Mouse (Mus musculus) limb, embryonic 15.5 days (tissue): ENCODE data around the gene Dnajc11. TPM values are rescaled to one million over a fixed set of nuclear protein-coding genes. Genes with fewer than 3 reads are reported as not detected.

Experiments used
- ATAC-seq: fragments of 200-750 bp; cut with Nextera tagmentation; 2 replicates; pipeline ENCODE4 v1.8.0; 2017; ENCODE audit warnings: low read depth, moderate TSS enrichment; ENCODE audit not compliant: insufficient number of reproducible peaks, low FRiP score, low TSS enrichment
- H3K27ac ChIP-seq: fragments of 300-500 bp; sonication (generic); 2 replicates; pipeline ENCODE4 v1.5.1; 2015; ENCODE audit warnings: moderate library complexity, mild to moderate bottlenecking, inconsistent platforms
- H3K27me3 ChIP-seq: fragments of 300-500 bp; sonication (generic); 2 replicates; pipeline ENCODE4 v1.6.1; 2015; ENCODE audit warnings: inconsistent platforms
- H3K36me3 ChIP-seq: fragments of 300-500 bp; sonication (generic); 2 replicates; pipeline ENCODE4 v1.6.1; 2015; ENCODE audit warnings: inconsistent platforms
- H3K4me1 ChIP-seq: fragments of 300-500 bp; sonication (generic); 2 replicates; pipeline ENCODE4 v1.6.1; 2015; ENCODE audit warnings: inconsistent platforms
- H3K4me2 ChIP-seq: fragments of 300-500 bp; sonication (generic); 2 replicates; pipeline ENCODE4 v1.6.1; 2015; ENCODE audit warnings: mild to moderate bottlenecking, inconsistent platforms
- H3K4me3 ChIP-seq: fragments of 300-500 bp; sonication (generic); 2 replicates; pipeline ENCODE4 v1.5.1; 2015; ENCODE audit warnings: mild to moderate bottlenecking, inconsistent platforms
- H3K9ac ChIP-seq: fragments of 300-500 bp; sonication (generic); 2 replicates; pipeline ENCODE4 v1.6.1; 2015; ENCODE audit warnings: inconsistent platforms
- H3K9me3 ChIP-seq: fragments of 300-500 bp; sonication (generic); 2 replicates; pipeline ENCODE4 v1.6.1; 2016; ENCODE audit warnings: inconsistent platforms
- WGBS: fragments of 180-500 bp; shearing (Covaris S2); methylation state at CpG from one replicate; pipeline ENCODE4 v1.1.7; 2015; 5-methylcytosine and 5-hydroxymethylcytosine counted together
- polyA plus RNA-seq: library from polyadenylated mRNA; unstranded; fragments of >200 nt; fragmentation: Nextera tagmentation; extraction: Ambion mirVana; gene quantifications from 2 replicates; pipeline ENCODE4 v1.2.1, GENCODE M21; 2015

Dnajc11 gene
- polyA plus RNA-seq, 1 experiment from 2014 or later = 58.3 TPM

GRCm38 (mm10) chr4:151904098-151904497, 29.4 kb upstream of the Dnajc11 start:
- no peak for ATAC-seq
- peaks cover 6% of the 10 kb centered on the region for H3K4me1 ChIP-seq
- peaks cover 17% of the 10 kb centered on the region for H3K27me3 ChIP-seq
- H3K9me3 ChIP-seq = no peaks in the 10 kb centered on the region
- H3K4me2 ChIP-seq = no peak overlapping the region
- no peak overlapping the region for H3K27ac ChIP-seq
- H3K4me3 ChIP-seq = no peak overlapping the region
- no peaks in the 10 kb centered on the region for H3K36me3 ChIP-seq
- WGBS = 29% methylated on average over 11 of the region's 11 CpGs
- no peak overlapping the region for H3K9ac ChIP-seq

GRCm38 (mm10) chr4:151905621-151906020, 27.9 kb upstream of the Dnajc11 start:
- H3K9ac ChIP-seq = no peak overlapping the region
- no peak overlapping the region for H3K27ac ChIP-seq
- no peak overlapping the region for H3K4me2 ChIP-seq
- H3K9me3 ChIP-seq = no peaks in the 10 kb centered on the region
- no peak overlapping the region for H3K4me3 ChIP-seq
- peaks cover 6% of the 10 kb centered on the region for H3K4me1 ChIP-seq
- no peak for ATAC-seq
- 74% methylated on average over 4 of the region's 4 CpGs for WGBS
- peaks cover 17% of the 10 kb centered on the region for H3K27me3 ChIP-seq
- H3K36me3 ChIP-seq = no peaks in the 10 kb centered on the region

GRCm38 (mm10) chr4:151907577-151908343, 25.7 kb upstream of the Dnajc11 start:
- ATAC-seq = no peak
- Histone ChIP-seq H3K27ac (no peak overlapping the region), H3K4me3 (no peak overlapping the region), H3K4me2 (no peak overlapping the region), H3K9ac (no peak overlapping the region), H3K9me3 (no peaks in the 10 kb centered on the region), H3K4me1 (peaks cover 3% of the 10 kb centered on the region), H3K27me3 (peaks cover 17% of the 10 kb centered on the region), H3K36me3 (no peaks in the 10 kb centered on the region)
- 51% methylated on average over 26 of the region's 26 CpGs for WGBS

GRCm38 (mm10) chr4:151908809-151909208, 24.7 kb upstream of the Dnajc11 start:
- no peak for ATAC-seq
- H3K9ac ChIP-seq = no peak overlapping the region
- no peaks in the 10 kb centered on the region for H3K36me3 ChIP-seq
- no peaks in the 10 kb centered on the region for H3K9me3 ChIP-seq
- H3K27me3 ChIP-seq = peaks cover 17% of the 10 kb centered on the region
- no peaks in the 10 kb centered on the region; the same call in 1 of the 2 replicates for H3K4me1 ChIP-seq
- H3K27ac ChIP-seq = no peak overlapping the region
- 73% methylated on average over 8 of the region's 8 CpGs for WGBS
- H3K4me3 ChIP-seq = no peak overlapping the region
- no peak overlapping the region for H3K4me2 ChIP-seq

GRCm38 (mm10) chr4:151916271-151916670, 17.2 kb upstream of the Dnajc11 start:
- Histone ChIP-seq H3K4me3 (no peak overlapping the region), H3K27ac (no peak overlapping the region), H3K4me1 (peaks cover 4% of the 10 kb centered on the region; the same call in 1 of the 2 replicates), H3K9ac (no peak overlapping the region), H3K9me3 (no peaks in the 10 kb centered on the region), H3K27me3 (no peaks in the 10 kb centered on the region), H3K36me3 (no peaks in the 10 kb centered on the region), H3K4me2 (no peak overlapping the region)
- WGBS = 86% methylated on average over 11 of the region's 11 CpGs
- ATAC-seq = no peak

GRCm38 (mm10) chr4:151919135-151919840, 14.2 kb upstream of the Dnajc11 start:
- ATAC-seq = no peak
- H3K4me3 ChIP-seq = 0 out of 2 replicates have a peak overlapping the region, but pooled peaks have one; percentile 26
- H3K9me3 ChIP-seq = no peaks in the 10 kb centered on the region
- H3K27ac ChIP-seq = no peak overlapping the region
- WGBS = 62% methylated on average over 20 of the region's 20 CpGs
- H3K9ac ChIP-seq = no peak overlapping the region
- H3K27me3 ChIP-seq = no peaks in the 10 kb centered on the region
- no peaks in the 10 kb centered on the region for H3K36me3 ChIP-seq
- H3K4me1 ChIP-seq = peaks cover 4% of the 10 kb centered on the region; the same call in 1 of the 2 replicates
- H3K4me2 ChIP-seq = no peak overlapping the region

- Histone ChIP-seq H3K4me1 (peaks cover 4% of the 10 kb centered on the region; the same call in 1 of the 2 replicates), H3K4me2 (peak overlapping the region; percentile 47), H3K36me3 (no peaks in the 10 kb centered on the region), H3K4me3 (peak overlapping the region; percentile 26), H3K27me3 (no peaks in the 10 kb centered on the region), H3K9ac (no peak overlapping the region), H3K27ac (no peak overlapping the region), H3K9me3 (no peaks in the 10 kb centered on the region)
- ATAC-seq = no peak
- 18% methylated on average over 16 of the region's 16 CpGs for WGBS
These were observed 13.4 kb upstream of the Dnajc11 start for GRCm38 (mm10) chr4:151919900-151920643.

GRCm38 (mm10) chr4:151922124-151922523, 11.4 kb upstream of the Dnajc11 start:
- ATAC-seq = no peak
- Histone ChIP-seq H3K27ac (no peak overlapping the region), H3K36me3 (no peaks in the 10 kb centered on the region), H3K4me3 (no peak overlapping the region), H3K4me2 (no peak overlapping the region), H3K9me3 (no peaks in the 10 kb centered on the region), H3K4me1 (peaks cover 4% of the 10 kb centered on the region; the same call in 1 of the 2 replicates), H3K27me3 (no peaks in the 10 kb centered on the region), H3K9ac (no peak overlapping the region)
- WGBS = 81% methylated on average over 3 of the region's 3 CpGs

GRCm38 (mm10) chr4:151932576-151933504, 651 bp upstream of the Dnajc11 start:
- H3K27ac ChIP-seq = no peak overlapping the region
- no peaks in the 10 kb centered on the region for H3K27me3 ChIP-seq
- peaks cover 3% of the 10 kb centered on the region; the same call in 1 of the 2 replicates for H3K36me3 ChIP-seq
- H3K4me1 ChIP-seq = peaks cover 20% of the 10 kb centered on the region
- H3K9ac ChIP-seq = no peak overlapping the region
- 75% methylated on average over 13 of the region's 13 CpGs for WGBS
- ATAC-seq = peak; percentile 22
- peak overlapping the region; percentile 33 for H3K4me2 ChIP-seq
- H3K4me3 ChIP-seq = peak overlapping the region; percentile 59
- H3K9me3 ChIP-seq = no peaks in the 10 kb centered on the region

GRCm38 (mm10) chr4:151934215-151934572, 703 bp downstream of the Dnajc11 start:
- ATAC-seq = no peak
- Histone ChIP-seq H3K9ac (peak overlapping the region; percentile 72), H3K4me1 (peaks cover 20% of the 10 kb centered on the region), H3K9me3 (no peaks in the 10 kb centered on the region), H3K36me3 (peaks cover 3% of the 10 kb centered on the region; the same call in 1 of the 2 replicates), H3K27ac (no peak overlapping the region), H3K4me3 (peak overlapping the region; percentile 59), H3K27me3 (no peaks in the 10 kb centered on the region), H3K4me2 (peak overlapping the region; percentile 77)
- under 1% methylated on average over 23 of the region's 23 CpGs for WGBS

GRCm38 (mm10) chr4:151937441-151937840, 4.0 kb downstream of the Dnajc11 start:
- WGBS = 90% methylated on average over 13 of the region's 13 CpGs
- no peak for ATAC-seq

More at GRCm38 (mm10) chr4:151937441-151937840, 4.0 kb downstream of the Dnajc11 start:
- Histone ChIP-seq H3K36me3 (peaks cover 3% of the 10 kb centered on the region; the same call in 1 of the 2 replicates), H3K27me3 (no peaks in the 10 kb centered on the region), H3K27ac (no peak overlapping the region), H3K4me3 (no peak overlapping the region), H3K9ac (no peak overlapping the region), H3K9me3 (no peaks in the 10 kb centered on the region), H3K4me1 (peaks cover 20% of the 10 kb centered on the region), H3K4me2 (no peak overlapping the region)
